Mouse (Mus musculus) gonadal fat pad, adult 2 months (tissue): ENCODE measurements around the gene Gm15319. TPM values are rescaled to one million over a fixed set of nuclear protein-coding genes. Genes with fewer than 3 reads are reported as not detected.
"Not testable (repeated sequence)": the region's sequence is repeated elsewhere in the genome, so short reads cannot be mapped to it uniquely, and the experiment has no call there.

Source experiments
- DNase-seq: peaks from one replicate; pipeline ENCODE4 v3.0.0-alpha.2; 2012; ENCODE audit warnings: low read depth
- polyA plus RNA-seq: library from polyadenylated mRNA; depleted of rRNA; stranded (reverse); fragments of >200 nt; gene quantifications from 2 replicates; pipeline ENCODE4 v1.2.3, GENCODE M21; 2012; rRNA removed

Gene Gm15319
- polyA plus RNA-seq: 0.05 and 0.14 TPM in 2 replicates

GRCm38 (mm10) chr8:20363110-20363509 is at the start of gene Gm15319:
Gene Gm15319 (minus strand): TSS chr8:20363210.
- not testable (repeated sequence) for DNase-seq

GRCm38 (mm10) chr8:20410355-20410754 is 47.3 kb upstream of the Gm15319 start:
- not testable (repeated sequence) for DNase-seq

GRCm38 (mm10) chr8:20408441-20409030 is 45.5 kb upstream of the Gm15319 start:
- not testable (repeated sequence) for DNase-seq

GRCm38 (mm10) chr8:20389363-20389739 is 26.3 kb upstream of the Gm15319 start:
- DNase-seq: not testable (repeated sequence)

- DNase-seq: not testable (repeated sequence)
Observed at GRCm38 (mm10) chr8:20388706-20389362, 25.8 kb upstream of the Gm15319 start.

- DNase-seq: not testable (repeated sequence)
Observed at GRCm38 (mm10) chr8:20387121-20387794, 24.2 kb upstream of the Gm15319 start.

- not testable (repeated sequence) for DNase-seq
Observed at GRCm38 (mm10) chr8:20384990-20385389, 22.0 kb upstream of the Gm15319 start.

GRCm38 (mm10) chr8:20384131-20384530 is 21.1 kb upstream of the Gm15319 start:
- not testable (repeated sequence) for DNase-seq

GRCm38 (mm10) chr8:20382146-20382545 is 19.1 kb upstream of the Gm15319 start:
- not testable (repeated sequence) for DNase-seq

- not testable (repeated sequence) for DNase-seq
Observed at GRCm38 (mm10) chr8:20381637-20382036, 18.6 kb upstream of the Gm15319 start.

- DNase-seq: not testable (repeated sequence)
Observed at GRCm38 (mm10) chr8:20381239-20381620, 18.2 kb upstream of the Gm15319 start.

GRCm38 (mm10) chr8:20380590-20381238 is 17.7 kb upstream of the Gm15319 start:
- not testable (repeated sequence) for DNase-seq

- DNase-seq: not testable (repeated sequence)
Observed at GRCm38 (mm10) chr8:20379650-20380436, 16.8 kb upstream of the Gm15319 start.

- not testable (repeated sequence) for DNase-seq
Observed at GRCm38 (mm10) chr8:20378786-20379649, 16.0 kb upstream of the Gm15319 start.

- DNase-seq: not testable (repeated sequence)
Observed at GRCm38 (mm10) chr8:20378353-20378752, 15.3 kb upstream of the Gm15319 start.

- DNase-seq: not testable (repeated sequence)
Observed at GRCm38 (mm10) chr8:20375698-20376097, 12.7 kb upstream of the Gm15319 start.

- DNase-seq: not testable (repeated sequence)
Observed at GRCm38 (mm10) chr8:20356386-20356785, 6.6 kb downstream of the Gm15319 start.

GRCm38 (mm10) chr8:20353579-20353978 is 9.4 kb downstream of the Gm15319 start:
- DNase-seq: not testable (repeated sequence)

GRCm38 (mm10) chr8:20302759-20303158 is 60.3 kb downstream of the Gm15319 start:
- DNase-seq: not testable (repeated sequence)

- DNase-seq: not testable (repeated sequence)
Observed at GRCm38 (mm10) chr8:20300042-20300441, 63.0 kb downstream of the Gm15319 start.
